21 mouse cellular contexts compared by ENCODE assay signal in genomic region chrX:167386647-167387046, GRCm38 (mm10). TPM values are rescaled to one million over a fixed set of nuclear protein-coding genes. Genes with fewer than 3 reads are reported as not detected.
DNase-seq lines count a peak whose midpoint lies in the region; ATAC-seq and TF ChIP-seq lines count a peak whose summit lies in the region.
"Had no signal": no experiment of that assay in that cellular context is flagged by ENCODE, and none has a peak within 500 bp of the region (broad histone marks: within the 10 kb centered on the region; RNA-seq: fewer than 3 reads in every experiment).

No protein-coding gene starts in this region.

- no peaks in the 10 kb centered on the region for H3K9me3 ChIP-seq in lung, embryonic 14.5 days (ENCODE audit: low read depth, low read length)
- no peaks in the 10 kb centered on the region for H3K9me3 ChIP-seq in hindbrain, embryonic 16.5 days (ENCODE audit: control insufficient read depth, low read length)
- H3K9me3 ChIP-seq in stomach, postnatal 0 days (ENCODE audit: control insufficient read depth, low read length) = no peaks in the 10 kb centered on the region
- H3K9me3 ChIP-seq: forebrain, embryonic 10.5 days; forebrain, embryonic 13.5 days; hindbrain, embryonic 12.5 days; hindbrain, embryonic 15.5 days had no signal

- intact Hi-C loops in gastrocnemius, postnatal 14 days (cut with DNase I; ENCODE audit: low total_unique reads) = no loop called here

- ATAC-seq in lung, embryonic 14.5 days (ENCODE audit: insufficient read depth) = no peak
- no peak for ATAC-seq in hindbrain, embryonic 16.5 days
- ATAC-seq in stomach, postnatal 0 days (ENCODE audit: low FRiP score, low TSS enrichment) = no peak
- ATAC-seq: CD4-positive, CD25-positive, alpha-beta regulatory T cell, adult 4 months; forebrain, embryonic 13.5 days; forebrain, embryonic 16.5 days had no signal

- WGBS in lung, embryonic 14.5 days = 33% methylated on average over 1 of the region's 1 CpGs
- WGBS in hindbrain, embryonic 16.5 days = 40% methylated on average over 1 of the region's 1 CpGs
- WGBS in stomach, postnatal 0 days = 52% methylated on average over 1 of the region's 1 CpGs

- no peak overlapping the region for H3K27ac ChIP-seq in lung, embryonic 14.5 days (ENCODE audit: low read depth)
- H3K27ac ChIP-seq in hindbrain, embryonic 16.5 days (ENCODE audit: low read depth, low read length) = no peak overlapping the region
- H3K27ac ChIP-seq in stomach, postnatal 0 days (replicated peaks) = no peak overlapping the region
- H3K27ac ChIP-seq: forebrain, embryonic 10.5 days; forebrain, embryonic 13.5 days; hindbrain, embryonic 12.5 days; hindbrain, embryonic 15.5 days had no signal

- H3K4me2 ChIP-seq in lung, embryonic 14.5 days = no peak overlapping the region
- no peak overlapping the region for H3K4me2 ChIP-seq in hindbrain, embryonic 16.5 days (ENCODE audit: low read length)
- H3K4me2 ChIP-seq in stomach, postnatal 0 days (replicated peaks; ENCODE audit: low read depth) = no peak overlapping the region
- H3K4me2 ChIP-seq: forebrain, embryonic 13.5 days; heart, embryonic 11.5 days; hindbrain, embryonic 12.5 days; hindbrain, embryonic 15.5 days had no signal

- H3K4me3 ChIP-seq in lung, embryonic 14.5 days (ENCODE audit: low read depth, low read length) = no peak overlapping the region
- no peak overlapping the region for H3K4me3 ChIP-seq in hindbrain, embryonic 16.5 days (ENCODE audit: low read length)
- H3K4me3 ChIP-seq in stomach, postnatal 0 days (ENCODE audit: low read depth, low read length) = no peak overlapping the region
- H3K4me3 ChIP-seq: forebrain, embryonic 10.5 days; forebrain, embryonic 13.5 days; hindbrain, embryonic 12.5 days; hindbrain, embryonic 15.5 days had no signal

- no peaks in the 10 kb centered on the region for H3K27me3 ChIP-seq in lung, embryonic 14.5 days (ENCODE audit: insufficient read depth, low read length)
- H3K27me3 ChIP-seq in hindbrain, embryonic 16.5 days (replicated peaks; ENCODE audit: control insufficient read depth, insufficient read depth, low read length) = peaks cover 7% of the 10 kb centered on the region
- H3K27me3 ChIP-seq in stomach, postnatal 0 days (ENCODE audit: control insufficient read depth, insufficient read depth, low read length) = no peaks in the 10 kb centered on the region

- H3K9ac ChIP-seq in lung, embryonic 14.5 days = no peak overlapping the region
- no peak overlapping the region for H3K9ac ChIP-seq in hindbrain, embryonic 16.5 days (ENCODE audit: low read depth, low read length)
- H3K9ac ChIP-seq in stomach, postnatal 0 days (ENCODE audit: low read length) = no peak overlapping the region
- H3K9ac ChIP-seq: forebrain, embryonic 13.5 days; hindbrain, embryonic 12.5 days; hindbrain, embryonic 15.5 days had no signal

- TF ChIP-seq CTCF in lung, embryonic 14.5 days (IDR thresholded peaks at IDR 0.05; ENCODE audit: low read depth) = no peak
- no peak for TF ChIP-seq CTCF in stomach, postnatal 0 days (IDR thresholded peaks at IDR 0.05; ENCODE audit: low read depth)

- TF ChIP-seq EP300 in stomach, postnatal 0 days (optimal IDR thresholded peaks at IDR 0.05) = no peak

- H3K36me3 ChIP-seq in lung, embryonic 14.5 days (ENCODE audit: insufficient read depth) = no peaks in the 10 kb centered on the region
- no peaks in the 10 kb centered on the region for H3K36me3 ChIP-seq in hindbrain, embryonic 16.5 days (ENCODE audit: control insufficient read depth, insufficient read depth, low read length)
- no peaks in the 10 kb centered on the region for H3K36me3 ChIP-seq in stomach, postnatal 0 days (ENCODE audit: control insufficient read depth, insufficient read depth, low read length)
- H3K36me3 ChIP-seq: forebrain, embryonic 10.5 days; hindbrain, embryonic 12.5 days; hindbrain, embryonic 15.5 days had no signal

- DNase-seq in lung, embryonic 14.5 days = peak; percentile 8
- DNase-seq in lung, postnatal 10 days = peak; percentile 3
- DNase-seq in lung, postnatal 36 days = peak; percentile 43
- no peak for DNase-seq in gastrocnemius, postnatal 14 days
- no peak for DNase-seq in stomach, postnatal 0 days (ENCODE audit: low spot score)
- DNase-seq: adrenal gland, adult 8-10 months; adrenal gland, postnatal 25 days; cerebellum, adult 18-20 months; cerebellum, adult 9-10 months; cerebellum, postnatal 14 days; gastrocnemius, postnatal 10 days; heart, adult 11 months had no signal

- no peaks in the 10 kb centered on the region for H3K4me1 ChIP-seq in lung, embryonic 14.5 days (ENCODE audit: insufficient read depth)
- no peaks in the 10 kb centered on the region for H3K4me1 ChIP-seq in hindbrain, embryonic 16.5 days (ENCODE audit: control insufficient read depth, insufficient read depth, low read depth, low read length)
- H3K4me1 ChIP-seq in stomach, postnatal 0 days (replicated peaks; ENCODE audit: control insufficient read depth, insufficient read depth) = no peaks in the 10 kb centered on the region
- H3K4me1 ChIP-seq: forebrain, embryonic 13.5 days; hindbrain, embryonic 12.5 days; hindbrain, embryonic 15.5 days had no signal

RNA-seq across cellular contexts. Expression of gene Prps2, which starts 4.1 kb away (rescaled TPM):
- polyA plus RNA-seq in lung, embryonic 14.5 days (2014; fragmentation: Nextera tagmentation; extraction: Ambion mirVana) = 27.9 and 31.8 TPM in 2 replicates
- 17.5 and 19.3 TPM in 2 replicates for polyA plus RNA-seq in hindbrain, embryonic 16.5 days (2015; fragmentation: Nextera tagmentation; extraction: Ambion mirVana)
- 1 to 10 TPM; 2.3 to 3.5 TPM for total RNA-seq in gastrocnemius, postnatal 14 days (2021)
- polyA plus RNA-seq in stomach, postnatal 0 days (2015; fragmentation: Nextera tagmentation; extraction: Ambion mirVana) = 11.9 and 12.0 TPM in 2 replicates
- total RNA-seq: MEL had no signal

RNA-seq across cellular contexts. Expression of gene Tlr7, which starts 56.3 kb away (rescaled TPM):
- polyA plus RNA-seq in lung, embryonic 14.5 days (2014; fragmentation: Nextera tagmentation; extraction: Ambion mirVana) = 0.59 and 0.62 TPM in 2 replicates
- polyA plus RNA-seq in hindbrain, embryonic 16.5 days (2015; fragmentation: Nextera tagmentation; extraction: Ambion mirVana) = 0.25 and 0.67 TPM in 2 replicates
- 1 to 10 TPM in 1 of 2 experiments, under 1 TPM in 1; 0.86 to 1.9 TPM for total RNA-seq in gastrocnemius, postnatal 14 days (2021)
- 0.64 and 0.78 TPM in 2 replicates for polyA plus RNA-seq in stomach, postnatal 0 days (2015; fragmentation: Nextera tagmentation; extraction: Ambion mirVana)
- total RNA-seq: MEL had no signal

Comparison
In these comparisons a context has a peak if more than half of its experiments do, and no peak if none do; other contexts are left out.
1. DNase-seq: peak in lung, embryonic 14.5 days (single experiment), lung, postnatal 10 days (single experiment) and lung, postnatal 36 days (single experiment); none in gastrocnemius, postnatal 14 days (single experiment) and stomach, postnatal 0 days (single experiment).